Mouse (Mus musculus) kidney, postnatal 4 days (tissue): ENCODE data around the gene Gm8180.
A peak's percentile ranks its signal among the peaks of the same experiment; 100 is the strongest.
"Not testable (repeated sequence)": the region's sequence is repeated elsewhere in the genome, so short reads cannot be mapped to it uniquely, and the experiment has no call there.

ENCODE experiments used
- DNase-seq, 2 experiments: peaks; one replicate each; pipeline ENCODE4 v3.0.0; 2021; ENCODE audit warnings: mixed read lengths in 2 of 2

Gm8180 gene

GRCm38 (mm10) chr14:43784645-43785044 lies at the start of gene Gm8180:
TSS of gene Gm8180 (minus strand) at chr14:43784745.
- DNase-seq = not testable (repeated sequence)

GRCm38 (mm10) chr14:43830385-43830784 lies 45.8 kb upstream of the Gm8180 start:
- DNase-seq = not testable (repeated sequence)

- DNase-seq = not testable (repeated sequence)
These were observed 39.6 kb upstream of the Gm8180 start for GRCm38 (mm10) chr14:43824176-43824575.

GRCm38 (mm10) chr14:43821869-43822268 lies 37.3 kb upstream of the Gm8180 start:
- not testable (repeated sequence) for DNase-seq

GRCm38 (mm10) chr14:43812458-43812857 lies 27.9 kb upstream of the Gm8180 start:
- DNase-seq = peak; percentile 30 to 33

DNA sequence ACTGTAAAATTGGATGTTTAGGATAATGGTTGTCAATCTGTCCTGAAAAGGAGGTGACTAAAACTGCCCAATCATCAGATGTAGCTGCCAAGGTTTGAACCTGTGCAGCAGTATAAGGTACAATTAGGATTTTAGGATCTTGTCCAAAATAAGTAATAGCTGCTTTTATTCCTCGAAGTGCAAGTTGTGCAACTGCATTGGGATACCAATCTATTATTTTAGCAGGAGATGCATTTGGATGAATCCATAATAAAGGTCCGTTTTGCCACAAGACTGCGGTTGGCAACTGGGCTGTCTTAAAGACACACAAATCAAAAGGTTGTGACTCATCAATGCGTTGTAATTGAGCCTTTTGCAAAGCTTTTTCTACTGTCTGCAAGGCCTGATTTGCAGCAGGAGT lies 23.6 kb upstream of the Gm8180 start:
- not testable (repeated sequence) for DNase-seq

- not testable (repeated sequence) for DNase-seq
These were observed 19.9 kb upstream of the Gm8180 start for GRCm38 (mm10) chr14:43804435-43804834.

DNA sequence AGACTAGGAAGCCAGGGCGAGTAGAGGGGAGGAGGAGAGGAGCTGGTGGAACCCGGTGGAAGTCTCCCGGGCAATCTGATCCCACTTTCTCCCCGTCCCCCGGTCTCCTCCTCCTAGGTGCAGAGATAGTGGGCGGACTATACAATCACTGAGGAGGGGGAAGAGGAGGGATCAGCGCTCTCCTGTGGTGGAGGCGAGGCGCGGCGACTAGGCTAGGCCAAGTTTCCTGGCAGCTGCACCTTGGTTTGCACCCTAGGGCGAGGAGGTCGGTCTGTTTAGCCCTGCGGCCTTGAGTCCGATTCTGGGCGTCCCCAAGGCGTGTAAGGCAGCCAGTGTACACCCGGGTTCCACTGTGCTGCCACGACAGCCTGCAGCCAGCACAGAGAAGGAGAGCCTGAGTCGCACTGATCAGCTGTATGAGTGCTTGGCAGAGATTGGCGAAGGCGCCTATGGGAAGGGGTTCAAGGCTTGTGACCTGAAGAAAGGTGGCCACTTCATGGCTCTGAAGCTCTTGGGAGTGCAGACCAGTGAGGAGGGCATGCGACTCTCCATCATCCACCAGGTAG lies 12.4 kb upstream of the Gm8180 start:
- DNase-seq = peak; percentile 3 to 7

DNA sequence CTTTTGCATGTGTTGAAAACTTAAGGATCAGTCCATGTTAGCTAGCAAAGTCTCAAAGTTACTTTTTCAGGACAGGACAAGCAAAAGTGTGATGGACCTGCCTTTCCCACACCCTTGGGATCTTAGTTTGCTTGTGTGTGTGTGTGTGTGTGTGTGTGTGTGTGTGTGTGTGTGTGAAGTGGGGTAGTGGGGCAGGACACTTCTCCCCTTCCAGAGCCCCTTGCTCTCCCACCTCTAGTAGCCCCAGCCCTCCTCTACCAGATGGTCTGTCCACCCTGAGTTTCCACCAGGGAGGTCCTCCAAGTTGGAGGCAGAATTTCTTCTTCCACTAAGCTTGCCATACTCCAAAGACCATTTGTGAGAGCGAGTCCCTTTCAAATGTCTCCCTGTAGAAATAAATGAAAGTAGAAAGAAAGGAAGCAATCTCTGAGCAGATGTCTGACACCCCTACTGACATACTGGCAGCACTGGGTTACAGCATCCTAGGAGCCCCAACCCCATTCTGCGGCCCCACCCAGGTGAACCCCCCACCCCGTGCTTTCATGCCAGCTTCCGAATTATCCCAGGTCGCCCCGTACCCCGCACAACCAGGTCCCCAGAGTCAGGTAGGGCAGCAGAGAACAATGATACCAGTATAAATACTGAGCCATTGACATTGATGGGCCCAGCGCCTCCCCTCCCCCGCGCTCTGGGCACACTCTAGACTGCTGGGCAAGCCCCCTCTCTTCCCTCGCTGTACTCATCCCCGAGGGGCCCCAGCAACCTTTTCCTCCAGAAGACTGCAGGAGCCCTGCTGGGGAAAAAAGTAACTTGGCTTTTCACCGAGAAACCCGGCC lies 11.7 kb upstream of the Gm8180 start:
- DNase-seq = no peak

DNA sequence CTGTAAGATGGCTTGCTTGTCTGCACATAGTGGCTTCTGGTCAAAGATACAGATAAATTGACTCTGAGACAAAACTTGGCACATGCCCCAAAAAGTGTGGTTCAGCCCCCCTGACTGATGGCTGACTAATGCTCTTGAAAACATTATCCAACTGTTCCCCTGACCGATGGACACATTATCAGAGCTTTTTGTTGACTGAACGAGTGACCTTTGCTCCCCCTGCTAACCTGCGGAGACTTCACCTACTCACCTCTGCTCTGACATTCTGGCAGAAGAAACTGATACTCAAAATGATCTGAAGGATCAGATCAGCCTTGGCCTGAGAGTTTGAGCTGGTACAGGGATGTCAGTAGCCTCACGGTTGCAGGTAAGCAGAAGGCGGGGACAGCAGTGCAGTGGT lies 9.3 kb upstream of the Gm8180 start:
- DNase-seq = peak in 1 of 2 experiments; percentile 1

- not testable (repeated sequence) for DNase-seq
These were observed 37.0 kb downstream of the Gm8180 start, which contains the start of gene Gm6526 for GRCm38 (mm10) chr14:43747566-43747965. TSS of gene Gm6526 (plus strand) at chr14:43747866.
